ENCODE assay signal across 22 mouse cellular contexts in the genomic region with DNA sequence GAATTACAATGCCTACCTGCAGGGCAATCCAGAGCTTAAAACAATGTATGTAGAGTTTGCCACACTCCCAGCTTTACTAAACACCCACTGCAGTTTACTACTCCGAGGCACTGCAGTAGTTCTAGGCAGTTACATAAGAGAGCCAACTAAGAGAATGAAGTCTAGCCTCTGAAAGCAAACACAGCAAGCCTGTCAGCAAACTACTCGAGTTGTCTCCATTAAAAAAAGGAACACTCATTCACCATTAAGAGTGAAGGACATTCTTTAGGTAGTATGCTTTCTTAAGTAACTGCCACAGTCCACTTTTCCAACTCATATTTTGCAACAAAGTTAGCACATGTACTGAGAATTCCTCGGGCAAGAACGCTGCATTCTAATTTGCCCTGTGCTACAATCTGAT. TPM values are rescaled to one million over a fixed set of nuclear protein-coding genes. Genes with fewer than 3 reads are reported as not detected.
DNase-seq lines count a peak whose midpoint lies in the region; ATAC-seq and TF ChIP-seq lines count a peak whose summit lies in the region.
"Had no signal": no experiment of that assay in that cellular context is flagged by ENCODE, and none has a peak within 500 bp of the region (broad histone marks: within the 10 kb centered on the region; RNA-seq: fewer than 3 reads in every experiment).

No protein-coding gene starts in this region.

- TF ChIP-seq EP300 in lung, postnatal 0 days (IDR thresholded peaks at IDR 0.05): peak; percentile 62

- H3K4me3 ChIP-seq in lung, postnatal 0 days (ENCODE audit: low read depth, low read length): no peak overlapping the region
- H3K4me3 ChIP-seq: hindbrain, embryonic 10.5 days; hindbrain, embryonic 13.5 days had no signal

- no peak overlapping the region for H3K4me2 ChIP-seq in lung, postnatal 0 days (replicated peaks; ENCODE audit: low read depth, low read length)
- H3K4me2 ChIP-seq: heart, embryonic 11.5 days; hindbrain, embryonic 13.5 days had no signal

- no peaks in the 10 kb centered on the region for H3K27me3 ChIP-seq in lung, postnatal 0 days (replicated peaks; ENCODE audit: insufficient read depth, low read length)
- H3K27me3 ChIP-seq: hindbrain, embryonic 13.5 days had no signal

- no peaks in the 10 kb centered on the region for H3K36me3 ChIP-seq in lung, postnatal 0 days (ENCODE audit: insufficient read depth, low read length)

- no peaks in the 10 kb centered on the region for H3K9me3 ChIP-seq in lung, postnatal 0 days (ENCODE audit: low read length)
- H3K9me3 ChIP-seq: hindbrain, embryonic 10.5 days; hindbrain, embryonic 13.5 days had no signal

- no peak overlapping the region for H3K9ac ChIP-seq in lung, postnatal 0 days (replicated peaks; ENCODE audit: low read depth)
- H3K9ac ChIP-seq: forebrain, postnatal 0 days; hindbrain, embryonic 13.5 days had no signal

- no peak for TF ChIP-seq CTCF in lung, postnatal 0 days (IDR thresholded peaks at IDR 0.05)

- WGBS in lung, postnatal 0 days: 55% methylated on average over 4 of the region's 4 CpGs

- ATAC-seq in lung, postnatal 0 days: peak; percentile 89
- ATAC-seq: CD4-positive, CD25-positive, alpha-beta regulatory T cell, adult 4 months; forebrain, embryonic 14.5 days; forebrain, postnatal 0 days; hindbrain, embryonic 16.5 days had no signal

- H3K4me1 ChIP-seq in lung, postnatal 0 days (ENCODE audit: insufficient read depth, low read depth, low read length): no peaks in the 10 kb centered on the region
- H3K4me1 ChIP-seq: hindbrain, embryonic 10.5 days had no signal

- peak; percentile 88 for DNase-seq in lung, postnatal 0 days (ENCODE audit: low spot score)
- no peak for DNase-seq in lung, postnatal 10 days
- peak; percentile 24 for DNase-seq in right cerebral cortex, adult 18-20 months
- DNase-seq in right cerebral cortex, postnatal 25 days: no peak
- DNase-seq in gonadal fat pad, adult 2 months (ENCODE audit: low read depth): peak; percentile 62
- DNase-seq in heart, postnatal 14 days: no peak
- DNase-seq: adrenal gland, adult 2 months; adrenal gland, postnatal 25 days; cerebellum, adult 18-20 months; cerebellum, adult 9-10 months; cerebellum, postnatal 14 days; forebrain, postnatal 0 days; gastrocnemius, postnatal 10 days; gastrocnemius, postnatal 36 days; heart, adult 11 months; heart, postnatal 36 days had no signal

- intact Hi-C loops in heart, postnatal 14 days (cut with DNase I): no loop called here

- H3K27ac ChIP-seq in lung, postnatal 0 days (ENCODE audit: low read length): no peak overlapping the region
- H3K27ac ChIP-seq: hindbrain, embryonic 10.5 days; hindbrain, embryonic 13.5 days had no signal

RNA-seq across cellular contexts. Expression of a gene that starts 40.3 kb away (rescaled TPM):
- polyA plus RNA-seq in lung, postnatal 0 days (2015; fragmentation: Nextera tagmentation; extraction: Ambion mirVana): 72.4 and 82.9 TPM in 2 replicates
- 21.6 and 23.0 TPM in 2 replicates for polyA plus RNA-seq in gonadal fat pad, adult 2 months (2012; rRNA removed)
- total RNA-seq in heart, postnatal 14 days (2021): 10 to 100 TPM; 29.8 to 33.8 TPM

RNA-seq across cellular contexts. Expression of a gene that starts 40.5 kb away (rescaled TPM):
- 3.5 and 4.5 TPM in 2 replicates for polyA plus RNA-seq in lung, postnatal 0 days (2015; fragmentation: Nextera tagmentation; extraction: Ambion mirVana)
- 4.5 and 5.3 TPM in 2 replicates for polyA plus RNA-seq in gonadal fat pad, adult 2 months (2012; rRNA removed)
- 1 to 10 TPM; 3.7 to 4.2 TPM for total RNA-seq in heart, postnatal 14 days (2021)

Comparison
In these comparisons a context has a peak if more than half of its experiments do, and no peak if none do; other contexts are left out.
1. DNase-seq: peak in lung, postnatal 0 days (single experiment), right cerebral cortex, adult 18-20 months (single experiment) and gonadal fat pad, adult 2 months (single experiment); none in lung, postnatal 10 days (single experiment), right cerebral cortex, postnatal 25 days (single experiment) and heart, postnatal 14 days (0 of 2).